11 mouse cellular contexts compared by ENCODE assay signal in the genomic region with DNA sequence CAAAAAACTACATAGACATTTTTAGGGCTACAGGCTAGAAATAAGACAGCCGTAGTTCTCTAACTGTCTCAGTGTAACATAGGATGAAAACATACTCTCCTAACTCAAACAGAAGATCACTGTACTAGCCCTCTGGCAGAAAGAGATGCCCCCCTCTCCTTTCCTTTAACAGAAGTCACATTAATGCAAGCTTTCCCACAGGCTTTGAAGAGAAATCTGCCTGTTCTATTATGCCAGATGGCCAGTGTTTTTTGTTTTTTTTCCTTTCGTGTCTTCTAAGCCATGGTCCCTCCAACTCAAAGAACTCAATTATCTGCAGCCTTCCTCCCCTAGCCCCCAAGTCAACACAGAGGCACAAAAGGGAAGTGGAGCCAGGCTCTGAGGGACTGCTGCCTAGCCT.
DNase-seq lines count a peak whose midpoint lies in the region; ATAC-seq and TF ChIP-seq lines count a peak whose summit lies in the region.
"Had no signal": no experiment of that assay in that cellular context is flagged by ENCODE, and none has a peak within 500 bp of the region (broad histone marks: within the 10 kb centered on the region; RNA-seq: fewer than 3 reads in every experiment).

No protein-coding gene starts in this region.

- no peaks in the 10 kb centered on the region for H3K36me3 ChIP-seq in embryonic facial prominence, embryonic 14.5 days (ENCODE audit: control insufficient read depth, insufficient read depth, low read length)
- no peaks in the 10 kb centered on the region for H3K36me3 ChIP-seq in hindbrain, embryonic 14.5 days (replicated peaks; ENCODE audit: control insufficient read depth, insufficient read depth)
- H3K36me3 ChIP-seq: heart, embryonic 13.5 days; liver, embryonic 15.5 days had no signal

- no peaks in the 10 kb centered on the region for H3K27me3 ChIP-seq in embryonic facial prominence, embryonic 14.5 days (replicated peaks; ENCODE audit: control insufficient read depth, insufficient read depth, low read length)
- no peaks in the 10 kb centered on the region for H3K27me3 ChIP-seq in hindbrain, embryonic 14.5 days (ENCODE audit: control insufficient read depth, insufficient read depth, low read length)
- H3K27me3 ChIP-seq: heart, embryonic 13.5 days; liver, embryonic 15.5 days had no signal

- TF ChIP-seq CTCF in left cerebral cortex, adult 2 months (IDR thresholded peaks at IDR 0.05): no peak
- TF ChIP-seq CTCF in olfactory bulb, adult 2 months (IDR thresholded peaks at IDR 0.05; ENCODE audit: insufficient read depth, low read depth, low read length): no peak

- H3K4me1 ChIP-seq in embryonic facial prominence, embryonic 14.5 days (ENCODE audit: control insufficient read depth, insufficient read depth, low read length): peaks cover 37% of the 10 kb centered on the region
- H3K4me1 ChIP-seq in hindbrain, embryonic 14.5 days (replicated peaks; ENCODE audit: control insufficient read depth, insufficient read depth, low read length): peaks cover 27% of the 10 kb centered on the region
- peaks cover 25% of the 10 kb centered on the region for H3K4me1 ChIP-seq in olfactory bulb, adult 2 months (ENCODE audit: control insufficient read depth, insufficient read depth, low read length)

- H3K9ac ChIP-seq in embryonic facial prominence, embryonic 14.5 days (ENCODE audit: low read depth, low read length): no peak overlapping the region
- H3K9ac ChIP-seq in hindbrain, embryonic 14.5 days: no peak overlapping the region
- H3K9ac ChIP-seq: heart, embryonic 13.5 days; liver, embryonic 15.5 days had no signal

- no peak for ATAC-seq in embryonic facial prominence, embryonic 14.5 days (ENCODE audit: low read depth)
- ATAC-seq in hindbrain, embryonic 14.5 days (ENCODE audit: low FRiP score): no peak

- 38% methylated on average over 2 of the region's 2 CpGs for WGBS in embryonic facial prominence, embryonic 14.5 days
- 31% methylated on average over 2 of the region's 2 CpGs for WGBS in hindbrain, embryonic 14.5 days
- WGBS in olfactory bulb, adult 2 months: 42% methylated on average over 2 of the region's 2 CpGs

- no peak for TF ChIP-seq POLR2A in olfactory bulb, adult 2 months (IDR thresholded peaks at IDR 0.05; ENCODE audit: insufficient read depth, low read depth, low read length)

- H3K27ac ChIP-seq in left cerebral cortex, adult 2 months: peak overlapping the region; percentile 4; the same call in 1 of the 2 replicates
- H3K27ac ChIP-seq in embryonic facial prominence, embryonic 14.5 days (replicated peaks; ENCODE audit: low read depth, low read length): peak overlapping the region; percentile 52
- peak overlapping the region; percentile 20 for H3K27ac ChIP-seq in hindbrain, embryonic 14.5 days
- peak overlapping the region; percentile 76 for H3K27ac ChIP-seq in olfactory bulb, adult 2 months (ENCODE audit: insufficient read depth, low read depth, low read length)
- H3K27ac ChIP-seq: heart, embryonic 13.5 days; liver, embryonic 15.5 days had no signal

- no peak for DNase-seq in left cerebral cortex, adult 2 months (ENCODE audit: extremely low spot score in 1 of 2, low spot score in 2 of 2)
- no peak for DNase-seq in left cerebral cortex, adult 9 months (ENCODE audit: low spot score in 2 of 2)
- DNase-seq in embryonic facial prominence, embryonic 14.5 days (ENCODE audit: low spot score): no peak
- DNase-seq in hindbrain, embryonic 14.5 days (ENCODE audit: low spot score): no peak
- no peak for DNase-seq in right cerebral cortex, postnatal 10 days (ENCODE audit: low spot score in 2 of 2)
- DNase-seq in retina, postnatal 1 day: no peak
- DNase-seq: spleen, adult 18-20 months; thymus, postnatal 25 days had no signal

- H3K4me3 ChIP-seq in left cerebral cortex, adult 2 months: no peak overlapping the region
- no peak overlapping the region for H3K4me3 ChIP-seq in embryonic facial prominence, embryonic 14.5 days (ENCODE audit: low read depth, low read length)
- H3K4me3 ChIP-seq in hindbrain, embryonic 14.5 days (replicated peaks; ENCODE audit: low read length): no peak overlapping the region
- no peak overlapping the region for H3K4me3 ChIP-seq in olfactory bulb, adult 2 months (ENCODE audit: insufficient read depth, low read depth, low read length)
- H3K4me3 ChIP-seq: heart, embryonic 13.5 days; liver, embryonic 15.5 days had no signal

- intact Hi-C loops in left cerebral cortex, adult 2 months (cut with DNase I): no loop called here

- no peaks in the 10 kb centered on the region for H3K9me3 ChIP-seq in embryonic facial prominence, embryonic 14.5 days (ENCODE audit: control insufficient read depth, low read length)
- no peaks in the 10 kb centered on the region for H3K9me3 ChIP-seq in hindbrain, embryonic 14.5 days (ENCODE audit: control insufficient read depth, low read length)
- H3K9me3 ChIP-seq: heart, embryonic 13.5 days; liver, embryonic 15.5 days had no signal

- H3K4me2 ChIP-seq in embryonic facial prominence, embryonic 14.5 days (ENCODE audit: low read depth, low read length): no peak overlapping the region
- no peak overlapping the region for H3K4me2 ChIP-seq in hindbrain, embryonic 14.5 days (replicated peaks)
- H3K4me2 ChIP-seq: heart, embryonic 13.5 days; liver, embryonic 15.5 days had no signal

Comparison
In these comparisons a context has a peak if more than half of its experiments do, and no peak if none do; other contexts are left out.
1. H3K27ac ChIP-seq: peak in every context shown above with its lines; median percentile 76 in olfactory bulb, adult 2 months; 52 in embryonic facial prominence, embryonic 14.5 days; 20 in hindbrain, embryonic 14.5 days; 4 in left cerebral cortex, adult 2 months.